Mouse (Mus musculus): ENCODE data around the gene Acad8. TPM values are rescaled to one million over a fixed set of nuclear protein-coding genes. Genes with fewer than 3 reads are reported as not detected.

Gene Acad8
- polyA plus RNA-seq, 1 experiment = 20.9 TPM

DNA sequence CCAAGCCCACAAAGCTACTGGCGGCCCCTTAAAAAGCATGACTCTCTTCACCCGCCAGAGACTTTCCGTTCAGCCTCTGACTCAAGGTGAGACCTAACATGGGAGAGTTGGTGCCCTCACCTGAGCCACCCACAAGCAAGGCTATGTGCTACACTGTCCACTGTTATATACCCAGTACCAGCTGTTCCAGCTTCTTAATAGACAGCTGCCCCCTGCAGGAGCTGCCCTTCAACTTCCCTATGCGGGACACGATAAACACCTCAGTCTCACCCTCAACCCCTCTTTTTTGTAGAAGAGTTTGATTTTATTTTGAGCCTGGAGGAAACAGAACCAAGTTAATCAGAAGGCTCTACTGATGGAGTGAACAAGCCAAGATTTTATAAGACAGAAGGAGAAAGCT lies 7.5 kb upstream of the Acad8 start:
- Histone ChIP-seq H3K27me3 (ENCODE audit: control insufficient read depth, insufficient read depth, insufficient read length) (no peaks in the 10 kb centered on the region), H3ac (ENCODE audit: control insufficient read depth, insufficient read length, low read depth) (no peak overlapping the region), H3K36me3 (ENCODE audit: control insufficient read depth, insufficient read depth) (peaks cover 73% of the 10 kb centered on the region), H3K79me3 (ENCODE audit: low read depth) (no peaks in the 10 kb centered on the region), H3K4me3 (ENCODE audit: insufficient read depth, poor library complexity, severe bottlenecking) (no peak overlapping the region), H3K79me2 (ENCODE audit: control insufficient read depth, insufficient read depth) (peaks cover under 1% of the 10 kb centered on the region)
- TF ChIP-seq MYOG (IDR thresholded peaks at IDR 0.05; ENCODE audit: control insufficient read depth, extremely low read depth, insufficient read length) = no peak
- TF ChIP-seq MAX (IDR thresholded peaks at IDR 0.05) = no peak
- TF ChIP-seq MYOD1 (IDR thresholded peaks at IDR 0.05; ENCODE audit: control insufficient read depth, insufficient read length, low read depth) = no peak
- no peak for TF ChIP-seq FOSL1 (IDR thresholded peaks at IDR 0.05; ENCODE audit: insufficient read depth, low read length, poor library complexity, severe bottlenecking)
- TF ChIP-seq USF1 (IDR thresholded peaks at IDR 0.05; ENCODE audit: low read depth) = no peak
- no peak for TF ChIP-seq CTCF (IDR thresholded peaks at IDR 0.05; ENCODE audit: control insufficient read depth, insufficient read depth, insufficient read length)
- no peak for TF ChIP-seq CEBPB (IDR thresholded peaks at IDR 0.05; ENCODE audit: low read depth)

DNA sequence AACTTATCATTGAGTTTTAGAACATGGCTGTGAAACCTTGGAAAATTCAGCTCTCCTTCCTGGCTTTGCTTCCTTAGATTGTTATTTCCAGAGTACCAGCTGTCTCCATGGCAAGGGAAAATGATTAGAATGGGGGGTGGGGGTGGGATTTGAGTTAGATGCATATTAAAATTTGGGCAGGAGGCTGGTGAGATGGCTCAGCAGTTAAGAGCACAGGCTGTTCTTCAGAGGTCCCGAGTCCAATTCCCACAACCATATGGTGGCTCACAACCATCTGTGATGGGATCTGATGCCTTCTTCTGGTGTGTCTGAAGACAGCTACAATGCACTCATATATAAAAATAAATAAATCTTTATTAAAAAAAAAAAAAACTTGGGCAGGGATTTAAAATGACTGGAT lies 6.6 kb upstream of the Acad8 start:
- Histone ChIP-seq H3K4me3 (ENCODE audit: insufficient read depth, poor library complexity, severe bottlenecking) (no peak overlapping the region), H3K27me3 (ENCODE audit: control insufficient read depth, insufficient read depth, insufficient read length) (no peaks in the 10 kb centered on the region), H3K36me3 (ENCODE audit: control insufficient read depth, insufficient read depth) (peaks cover 63% of the 10 kb centered on the region), H3K79me2 (ENCODE audit: control insufficient read depth, insufficient read depth) (peaks cover 10% of the 10 kb centered on the region), H3K79me3 (ENCODE audit: low read depth) (peaks cover under 1% of the 10 kb centered on the region), H3ac (ENCODE audit: control insufficient read depth, insufficient read length, low read depth) (no peak overlapping the region)
- TF ChIP-seq CEBPB (IDR thresholded peaks at IDR 0.05; ENCODE audit: low read depth) (no peak), MYOD1 (IDR thresholded peaks at IDR 0.05; ENCODE audit: control insufficient read depth, insufficient read length, low read depth) (no peak), MYOG (IDR thresholded peaks at IDR 0.05; ENCODE audit: control insufficient read depth, extremely low read depth, insufficient read length) (no peak), CTCF (IDR thresholded peaks at IDR 0.05; ENCODE audit: control insufficient read depth, insufficient read depth, insufficient read length) (no peak), FOSL1 (IDR thresholded peaks at IDR 0.05; ENCODE audit: insufficient read depth, low read length, poor library complexity, severe bottlenecking) (no peak), USF1 (IDR thresholded peaks at IDR 0.05; ENCODE audit: low read depth) (no peak)

DNA sequence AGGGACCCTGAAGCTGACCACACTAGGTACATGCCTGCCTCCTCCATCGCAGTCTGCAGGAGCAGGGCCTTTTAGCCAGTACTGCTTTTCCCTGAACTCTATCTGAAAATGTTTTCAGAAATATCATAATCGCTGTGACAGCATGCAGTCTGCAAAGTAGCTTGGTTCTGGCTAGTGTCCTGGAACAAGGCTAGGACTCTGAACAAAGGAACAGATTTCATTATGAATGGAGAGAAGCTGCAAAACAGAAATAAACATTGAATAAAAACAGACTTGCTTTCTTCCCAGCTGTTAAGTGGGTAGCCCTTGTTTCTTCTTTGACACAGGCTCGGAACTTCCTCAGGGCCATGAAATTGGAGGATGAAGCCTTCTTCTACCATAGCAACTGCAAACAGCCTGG lies 5.9 kb upstream of the Acad8 start:
- no peak overlapping the region for H3ac ChIP-seq (ENCODE audit: control insufficient read depth, insufficient read length, low read depth)
- H3K79me2 ChIP-seq (ENCODE audit: control insufficient read depth, insufficient read depth) = peaks cover 17% of the 10 kb centered on the region
- no peaks in the 10 kb centered on the region for H3K27me3 ChIP-seq (ENCODE audit: control insufficient read depth, insufficient read depth, insufficient read length)
- peaks cover 62% of the 10 kb centered on the region for H3K36me3 ChIP-seq (ENCODE audit: control insufficient read depth, insufficient read depth)
- peaks cover 2% of the 10 kb centered on the region for H3K79me3 ChIP-seq (ENCODE audit: low read depth)
- TF ChIP-seq CEBPB (IDR thresholded peaks at IDR 0.05; ENCODE audit: low read depth) = no peak
- TF ChIP-seq MYOG (IDR thresholded peaks at IDR 0.05; ENCODE audit: control insufficient read depth, extremely low read depth, insufficient read length) = no peak
- no peak for TF ChIP-seq MYOD1 (IDR thresholded peaks at IDR 0.05; ENCODE audit: control insufficient read depth, insufficient read length, low read depth)
- no peak for TF ChIP-seq CTCF (IDR thresholded peaks at IDR 0.05; ENCODE audit: control insufficient read depth, insufficient read depth, insufficient read length)
- TF ChIP-seq USF1 (IDR thresholded peaks at IDR 0.05; ENCODE audit: low read depth) = no peak
- no peak for TF ChIP-seq MAX (IDR thresholded peaks at IDR 0.05)
- no peak for TF ChIP-seq FOSL1 (IDR thresholded peaks at IDR 0.05; ENCODE audit: insufficient read depth, low read length, poor library complexity, severe bottlenecking)
- no peak overlapping the region for H3K4me3 ChIP-seq (ENCODE audit: insufficient read depth, poor library complexity, severe bottlenecking)

DNA sequence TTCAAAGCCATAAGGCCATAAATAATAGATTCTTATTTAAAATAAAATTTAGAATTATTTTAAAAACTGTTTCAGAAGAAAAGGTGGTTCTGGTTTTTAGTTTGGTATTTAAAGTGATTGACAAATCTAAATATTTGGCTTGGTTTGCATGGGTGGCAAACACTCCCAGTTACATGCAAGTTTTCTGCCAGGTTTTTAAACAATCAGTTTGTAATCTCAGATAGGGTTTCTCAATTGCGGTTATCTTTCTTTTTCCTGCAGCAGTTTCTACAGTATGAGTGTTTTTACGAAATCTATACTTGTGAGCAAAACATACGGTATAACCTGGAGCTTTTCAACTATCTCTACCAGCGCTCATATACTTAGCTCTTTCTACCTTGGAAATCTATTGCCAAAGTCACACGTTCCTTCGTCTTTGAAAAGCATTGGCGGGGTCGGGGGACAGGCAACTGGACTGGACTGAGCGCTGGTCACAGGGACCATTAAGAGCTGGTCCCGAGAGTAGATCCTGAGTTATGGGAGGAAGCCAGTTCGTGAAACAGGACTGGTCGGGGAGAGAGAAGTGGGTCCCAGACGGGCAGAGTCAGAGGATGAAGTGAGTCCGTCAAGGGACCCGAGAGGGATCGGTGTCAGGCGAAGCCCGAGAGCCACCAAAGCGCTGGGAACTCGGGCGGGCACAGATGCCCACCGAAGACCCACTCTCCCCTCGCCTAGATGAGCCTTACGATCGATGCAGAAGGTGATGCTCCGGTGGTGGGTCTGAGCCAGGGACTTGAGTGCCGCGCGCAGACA lies 501 bp downstream of the Acad8 start:
- peaks cover 7% of the 10 kb centered on the region for H3K79me3 ChIP-seq (ENCODE audit: low read depth)
- peak overlapping the region; percentile 65 for H3K4me3 ChIP-seq (ENCODE audit: insufficient read depth, poor library complexity, severe bottlenecking)
- H3ac ChIP-seq (ENCODE audit: control insufficient read depth, insufficient read length, low read depth) = peak overlapping the region; percentile 76
- H3K36me3 ChIP-seq (ENCODE audit: control insufficient read depth, insufficient read depth) = peaks cover 10% of the 10 kb centered on the region
- TF ChIP-seq MAX (IDR thresholded peaks at IDR 0.05) = no peak
- no peak for TF ChIP-seq USF1 (IDR thresholded peaks at IDR 0.05; ENCODE audit: low read depth)
- no peak for TF ChIP-seq MYOD1 (IDR thresholded peaks at IDR 0.05; ENCODE audit: control insufficient read depth, insufficient read length, low read depth)
- no peak for TF ChIP-seq MYOG (IDR thresholded peaks at IDR 0.05; ENCODE audit: control insufficient read depth, extremely low read depth, insufficient read length)
- no peak for TF ChIP-seq CEBPB (IDR thresholded peaks at IDR 0.05; ENCODE audit: low read depth)
- no peak for TF ChIP-seq CTCF (IDR thresholded peaks at IDR 0.05; ENCODE audit: control insufficient read depth, insufficient read depth, insufficient read length)
- no peak for TF ChIP-seq FOSL1 (IDR thresholded peaks at IDR 0.05; ENCODE audit: insufficient read depth, low read length, poor library complexity, severe bottlenecking)
- no peaks in the 10 kb centered on the region for H3K27me3 ChIP-seq (ENCODE audit: control insufficient read depth, insufficient read depth, insufficient read length)
- H3K79me2 ChIP-seq (ENCODE audit: control insufficient read depth, insufficient read depth) = peaks cover 74% of the 10 kb centered on the region

DNA sequence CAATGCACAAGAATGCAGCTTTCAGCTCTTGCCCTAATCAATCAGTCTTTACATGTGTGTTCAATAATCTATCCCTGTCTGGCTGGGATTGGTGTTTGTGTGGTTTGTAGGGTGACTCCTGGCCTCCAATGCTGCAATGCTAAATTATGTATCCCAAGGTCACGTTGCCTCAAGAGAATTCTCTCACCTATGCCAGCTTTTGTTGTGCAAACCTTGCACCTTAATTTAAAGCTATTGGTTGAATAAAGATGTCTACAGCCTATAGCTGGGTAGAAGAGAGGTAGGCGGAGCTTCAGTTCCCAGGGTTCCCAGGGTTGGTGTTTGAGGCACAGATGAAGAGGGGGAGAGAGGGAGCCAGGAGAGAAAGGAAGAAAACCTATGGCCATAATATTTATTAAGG lies 1.9 kb downstream of the Acad8 start:
- TF ChIP-seq CEBPB (IDR thresholded peaks at IDR 0.05; ENCODE audit: low read depth) = no peak
- H3K79me3 ChIP-seq (ENCODE audit: low read depth) = peaks cover 7% of the 10 kb centered on the region
- H3K4me3 ChIP-seq (ENCODE audit: insufficient read depth, poor library complexity, severe bottlenecking) = no peak overlapping the region
- peaks cover 76% of the 10 kb centered on the region for H3K79me2 ChIP-seq (ENCODE audit: control insufficient read depth, insufficient read depth)
- no peaks in the 10 kb centered on the region for H3K36me3 ChIP-seq (ENCODE audit: control insufficient read depth, insufficient read depth)
- H3ac ChIP-seq (ENCODE audit: control insufficient read depth, insufficient read length, low read depth) = no peak overlapping the region
- H3K27me3 ChIP-seq (ENCODE audit: control insufficient read depth, insufficient read depth, insufficient read length) = no peaks in the 10 kb centered on the region

DNA sequence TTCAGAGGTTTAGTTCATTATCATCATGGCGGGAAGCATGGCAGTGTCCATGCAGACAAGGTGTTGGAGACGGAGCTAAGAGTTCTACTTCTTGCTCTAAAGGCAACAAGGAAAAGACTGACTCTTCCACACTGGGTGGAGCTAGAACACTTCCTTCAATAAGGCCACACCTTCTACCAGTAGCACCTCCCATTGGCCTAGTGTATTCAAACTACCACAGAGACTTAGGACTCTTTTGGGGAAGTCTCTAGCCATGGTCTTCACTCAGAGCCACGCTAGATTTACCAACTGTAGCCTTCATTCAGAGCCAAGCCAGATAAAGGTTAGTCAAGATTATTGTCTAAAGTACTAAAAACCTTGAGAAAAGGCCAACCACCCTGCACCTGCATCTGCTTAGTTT lies 2.3 kb downstream of the Acad8 start:
- H3ac ChIP-seq (ENCODE audit: control insufficient read depth, insufficient read length, low read depth) = no peak overlapping the region
- H3K79me2 ChIP-seq (ENCODE audit: control insufficient read depth, insufficient read depth) = peaks cover 76% of the 10 kb centered on the region
- TF ChIP-seq MYOD1 (IDR thresholded peaks at IDR 0.05; ENCODE audit: control insufficient read depth, insufficient read length, low read depth) (no peak), USF1 (IDR thresholded peaks at IDR 0.05; ENCODE audit: low read depth) (no peak), CEBPB (IDR thresholded peaks at IDR 0.05; ENCODE audit: low read depth) (no peak), MYOG (IDR thresholded peaks at IDR 0.05; ENCODE audit: control insufficient read depth, extremely low read depth, insufficient read length) (no peak), CTCF (IDR thresholded peaks at IDR 0.05; ENCODE audit: control insufficient read depth, insufficient read depth, insufficient read length) (no peak), MAX (IDR thresholded peaks at IDR 0.05) (no peak), FOSL1 (IDR thresholded peaks at IDR 0.05; ENCODE audit: insufficient read depth, low read length, poor library complexity, severe bottlenecking) (no peak)
- no peak overlapping the region for H3K4me3 ChIP-seq (ENCODE audit: insufficient read depth, poor library complexity, severe bottlenecking)
- peaks cover under 1% of the 10 kb centered on the region for H3K36me3 ChIP-seq (ENCODE audit: control insufficient read depth, insufficient read depth)
- no peaks in the 10 kb centered on the region for H3K27me3 ChIP-seq (ENCODE audit: control insufficient read depth, insufficient read depth, insufficient read length)
- H3K79me3 ChIP-seq (ENCODE audit: low read depth) = peaks cover 7% of the 10 kb centered on the region
